Mouse (Mus musculus) A20 (cell line): ENCODE measurements at regions not wholly inside any gene's neighbourhood (a gene's known extent, or its start where the extent isn't known, plus 50 kb on each side); places are given as distances from the start of the nearest gene placed in this dataset.
A peak's percentile ranks its signal among the peaks of the same experiment; 100 is the strongest.

ENCODE experiments used
- DNase-seq: peaks from one replicate; pipeline ENCODE4 v3.0.0-alpha.2; 2011; ENCODE audit warnings: low read depth, low spot score

GRCm38 (mm10) chr13:82849037-82849436, 654.8 kb upstream of the Mef2c start:
- DNase-seq: no peak

DNA sequence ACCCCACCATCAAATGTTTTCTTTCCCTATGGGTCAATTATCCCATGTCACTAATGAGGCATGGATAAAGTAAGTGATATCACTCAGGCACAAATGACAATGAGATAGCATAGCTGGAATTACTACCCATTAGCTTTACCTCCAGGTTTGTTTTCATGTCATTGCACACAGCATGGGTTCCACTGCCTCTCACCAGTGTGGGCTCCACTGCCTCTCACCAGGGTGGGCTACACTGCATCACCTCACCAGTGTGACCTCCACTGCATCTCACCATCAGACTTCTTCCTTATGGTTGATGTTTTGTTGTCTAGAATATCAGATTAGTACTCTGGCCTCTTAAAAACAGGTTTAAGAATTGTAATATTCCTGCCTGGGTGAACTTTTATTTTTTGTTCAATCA, 634.0 kb upstream of the Mef2c start:
- no peak for DNase-seq

DNA sequence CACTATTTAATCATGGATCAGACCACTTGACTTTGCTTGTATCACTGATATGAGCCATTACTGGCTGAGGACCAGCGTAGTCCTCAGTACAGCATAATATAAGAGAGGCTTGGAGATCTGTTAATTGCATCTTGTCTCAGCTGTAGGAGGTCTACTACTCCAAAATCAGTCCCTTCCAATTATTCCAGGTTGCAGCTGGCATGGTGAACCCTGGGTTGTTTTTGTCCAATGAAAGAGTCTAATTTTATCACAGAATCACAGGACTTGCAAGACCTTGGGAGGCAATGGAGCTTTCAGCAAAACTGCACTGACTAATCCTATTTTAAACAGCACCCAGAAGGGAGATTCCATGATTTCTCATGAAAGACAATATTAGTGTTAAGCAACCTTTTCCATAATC, 629.7 kb upstream of the Mef2c start:
- no peak for DNase-seq

DNA sequence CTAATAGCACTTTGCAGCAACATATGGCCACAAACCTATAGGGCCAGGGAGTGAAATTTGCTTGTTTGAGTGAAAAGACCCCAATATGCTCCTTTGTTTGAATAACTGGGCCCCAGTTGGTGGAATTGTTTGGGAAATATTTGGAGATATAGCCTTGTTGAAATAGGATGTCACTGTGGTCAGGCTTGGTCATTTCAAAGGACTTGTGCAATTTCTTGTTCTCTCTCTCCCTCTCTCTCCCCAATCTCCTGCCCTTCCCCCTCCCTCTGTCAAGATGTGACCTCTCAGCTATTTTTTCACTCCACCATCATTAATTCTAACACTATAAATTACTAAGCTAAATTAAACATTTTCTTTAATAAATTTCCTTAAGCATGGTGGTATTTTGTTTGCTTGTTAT, 620.5 kb upstream of the Mef2c start:
- DNase-seq: no peak

DNA sequence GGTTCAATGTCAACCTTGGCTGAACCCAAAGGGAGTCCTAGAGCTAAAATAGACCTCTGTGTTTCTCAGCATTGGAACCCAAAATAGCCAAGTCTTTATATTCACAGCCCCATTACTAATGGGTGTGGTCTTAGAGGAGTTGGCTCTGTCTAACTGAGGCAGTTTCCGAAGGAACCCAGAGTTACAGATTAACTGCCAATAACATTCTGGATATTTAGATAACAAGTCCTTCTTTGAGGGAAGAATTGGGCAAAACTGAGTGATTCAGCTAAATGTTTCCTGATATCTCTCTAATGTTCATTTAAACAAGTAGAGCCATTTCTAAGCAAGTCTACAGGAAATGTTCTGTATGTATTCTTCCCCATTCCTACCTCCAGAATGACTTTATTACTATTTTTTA, 615.1 kb upstream of the Mef2c start:
- no peak for DNase-seq

GRCm38 (mm10) chr13:82892731-82893130, 611.1 kb upstream of the Mef2c start:
- no peak for DNase-seq

GRCm38 (mm10) chr13:82899686-82900085, 604.1 kb upstream of the Mef2c start:
- DNase-seq: no peak

DNA sequence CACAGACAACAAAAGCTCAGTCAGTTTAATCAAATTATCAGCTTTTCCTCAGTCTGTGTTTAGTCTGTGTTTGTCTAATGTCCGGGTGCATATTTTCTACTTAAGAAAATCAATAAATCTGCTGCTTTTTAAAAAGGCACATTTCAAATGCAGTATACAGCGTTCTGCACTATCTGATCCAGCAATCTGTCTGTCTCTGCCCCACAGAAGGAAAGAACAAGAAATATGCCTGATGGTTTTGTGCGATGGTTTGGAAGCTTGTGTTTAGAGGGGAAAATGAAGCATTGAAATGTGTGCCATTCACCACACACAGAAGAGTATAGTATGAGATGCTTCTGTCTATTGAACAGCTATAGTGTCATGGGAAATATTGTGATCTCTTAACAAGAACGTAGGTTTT, 601.7 kb upstream of the Mef2c start:
- DNase-seq: no peak

- no peak for DNase-seq
Measured at GRCm38 (mm10) chr13:82903637-82904036, 600.2 kb upstream of the Mef2c start.

- no peak for DNase-seq
Measured at GRCm38 (mm10) chr13:82907689-82908088, 596.1 kb upstream of the Mef2c start.

DNA sequence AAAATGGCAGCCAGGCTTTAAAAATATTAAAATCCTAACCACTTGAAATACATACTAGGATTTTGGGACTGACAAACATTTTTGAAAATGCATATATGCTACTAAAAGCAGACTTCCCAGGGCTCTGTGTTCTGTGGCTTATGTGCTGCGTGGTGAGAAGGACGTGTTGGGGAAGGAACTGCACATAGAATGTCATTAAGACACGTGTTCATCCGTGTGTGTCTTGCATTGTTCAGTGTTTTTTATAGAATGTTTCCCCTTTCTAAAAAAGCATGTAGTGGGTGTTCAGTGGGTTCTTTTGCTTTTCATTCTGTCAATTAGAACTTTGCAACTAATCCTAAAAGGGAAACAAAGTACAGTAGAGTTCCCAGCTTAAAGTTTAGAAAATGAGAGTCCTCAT, 594.7 kb upstream of the Mef2c start:
- no peak for DNase-seq

DNA sequence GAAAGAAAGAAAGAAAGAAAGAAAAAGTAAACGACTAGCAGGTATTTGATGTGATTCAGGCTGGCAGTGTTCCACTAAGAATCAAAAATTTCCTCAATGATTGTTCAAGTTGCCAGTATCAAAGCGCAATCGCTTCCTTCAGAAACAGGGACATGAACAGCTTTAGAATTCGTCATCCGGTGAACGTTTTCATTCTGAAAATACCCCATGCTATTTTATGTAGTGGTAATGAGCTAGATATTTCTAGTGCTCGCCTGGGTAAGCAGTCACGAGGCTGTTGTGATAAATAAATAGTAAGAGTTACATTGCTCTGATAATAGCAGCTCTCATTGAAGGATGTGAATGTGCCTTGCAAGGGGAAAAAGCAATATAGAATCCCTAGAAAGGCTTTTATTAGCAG, 591.0 kb upstream of the Mef2c start:
- no peak for DNase-seq

DNA sequence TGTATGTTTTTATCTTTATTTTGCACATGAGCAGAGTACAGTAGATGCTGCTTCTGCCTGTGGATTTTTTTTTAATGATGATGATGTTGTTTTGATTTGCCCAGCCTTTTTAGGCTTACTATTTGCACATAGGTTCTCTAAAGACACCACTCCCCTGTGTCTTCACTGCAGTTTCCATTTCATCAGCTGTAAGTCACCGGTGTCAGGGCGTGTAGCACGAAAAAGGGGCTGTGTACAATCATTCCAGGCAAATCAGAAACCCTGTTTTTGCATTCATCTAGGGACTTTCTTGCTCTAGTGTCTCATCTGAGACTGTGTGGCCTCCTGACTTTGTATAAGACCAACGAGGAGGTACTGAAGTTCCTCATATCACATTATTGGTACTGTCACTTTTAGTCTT, 588.6 kb upstream of the Mef2c start:
- DNase-seq: no peak

DNA sequence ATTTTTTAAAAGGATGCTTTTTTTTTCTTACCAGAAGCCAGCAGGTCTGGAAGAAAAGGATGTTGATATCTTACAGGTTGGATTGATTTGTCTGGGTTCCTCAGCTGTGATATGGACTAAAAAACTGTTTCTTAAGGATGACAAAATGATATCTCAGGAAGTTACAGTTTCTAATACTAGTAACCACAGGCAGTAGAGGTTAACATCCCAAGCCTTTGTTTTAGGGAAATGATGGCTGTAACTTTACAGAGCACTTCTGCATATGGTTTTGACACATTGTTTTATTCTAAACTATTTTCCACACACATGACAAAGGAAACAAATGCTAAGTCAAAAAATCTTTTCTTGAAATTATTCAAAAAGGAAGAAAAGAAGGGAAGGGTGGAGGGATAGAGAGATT, 573.8 kb upstream of the Mef2c start:
- DNase-seq: no peak

- DNase-seq: no peak
Measured at GRCm38 (mm10) chr13:82937856-82938255, 566.0 kb upstream of the Mef2c start.

DNA sequence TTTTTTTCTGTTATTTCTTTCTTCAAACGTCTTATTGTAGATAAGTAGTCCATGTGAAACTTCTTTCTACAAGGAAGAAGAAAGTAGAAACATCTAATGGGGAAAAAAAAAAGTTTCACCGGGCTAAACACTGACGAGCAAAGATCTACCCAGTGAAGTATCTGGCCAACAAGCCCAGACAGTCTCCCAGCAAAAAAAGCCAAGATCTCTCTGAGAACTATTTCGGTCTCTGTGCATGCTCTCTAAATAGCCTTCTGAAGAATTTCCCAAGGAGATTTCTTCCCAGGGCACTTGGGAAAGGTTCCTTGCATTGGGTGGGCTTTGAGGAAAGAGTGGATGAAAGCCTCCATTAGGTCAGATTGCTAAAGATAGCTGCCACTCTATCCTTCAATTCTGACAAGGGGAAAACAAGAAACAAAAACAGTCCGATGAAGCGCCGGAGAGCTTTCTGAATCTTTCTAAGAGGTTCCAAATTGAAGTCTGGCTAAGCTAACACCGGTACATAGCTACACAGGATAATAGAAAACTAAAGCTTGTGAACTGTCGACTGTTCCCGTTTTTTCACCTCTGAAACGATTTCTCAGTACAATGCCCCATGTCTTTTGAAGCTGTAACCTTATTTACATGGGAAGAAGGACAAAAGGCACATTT, 561.0 kb upstream of the Mef2c start:
- DNase-seq: no peak

GRCm38 (mm10) chr13:82946931-82947330, 556.9 kb upstream of the Mef2c start:
- no peak for DNase-seq

- DNase-seq: no peak
Measured at GRCm38 (mm10) chr13:82949541-82949940, 554.3 kb upstream of the Mef2c start.

GRCm38 (mm10) chr13:82962333-82962732, 541.5 kb upstream of the Mef2c start:
- no peak for DNase-seq

DNA sequence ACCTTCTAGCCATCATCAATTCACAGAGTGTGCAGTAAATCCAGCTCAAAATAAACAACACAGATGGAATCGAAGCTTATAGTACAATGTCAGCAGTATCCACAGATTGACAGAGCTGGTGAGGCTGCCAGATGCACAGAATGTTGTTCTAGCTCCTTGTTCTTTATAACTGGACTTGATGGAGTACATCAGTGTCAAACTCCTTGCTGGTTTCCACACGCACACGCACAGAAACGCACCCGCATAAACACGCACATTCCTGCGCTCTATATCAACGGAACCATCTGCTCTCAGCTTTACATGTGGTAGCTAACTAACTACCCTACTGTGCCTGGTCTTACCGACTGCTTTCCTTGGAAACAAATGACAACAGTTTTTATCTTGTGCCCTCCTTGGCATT, 532.1 kb upstream of the Mef2c start:
- no peak for DNase-seq

- DNase-seq: no peak
Measured at GRCm38 (mm10) chr13:82974210-82974811, 529.5 kb upstream of the Mef2c start.

- DNase-seq: no peak
Measured at GRCm38 (mm10) chr13:83001118-83001517, 502.7 kb upstream of the Mef2c start.

DNA sequence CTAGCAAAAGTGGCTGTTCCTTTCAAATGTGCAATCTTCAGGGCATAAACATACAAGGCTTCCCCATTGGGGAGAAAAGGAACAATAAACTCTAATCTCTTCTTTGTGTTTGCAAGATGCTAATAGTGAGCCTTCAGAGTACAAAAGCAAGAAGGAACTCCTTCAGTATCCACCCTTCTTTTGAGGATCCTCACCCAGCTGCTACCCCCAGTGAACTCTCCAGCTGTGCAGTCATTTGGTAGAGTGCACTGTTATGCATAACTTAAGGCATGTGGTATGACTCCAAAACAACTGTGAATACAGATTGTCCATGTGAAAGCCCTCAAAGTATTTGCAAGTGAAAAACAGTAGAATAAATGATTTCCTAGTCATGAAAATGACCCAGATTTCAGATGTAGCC, 487.1 kb upstream of the Mef2c start:
- DNase-seq: no peak

GRCm38 (mm10) chr13:83020829-83021228, 483.0 kb upstream of the Mef2c start:
- DNase-seq: peak; percentile 21
